Mouse (Mus musculus): ENCODE data around the gene Sp6. TPM values are rescaled to one million over a fixed set of nuclear protein-coding genes. Genes with fewer than 3 reads are reported as not detected.
A peak's percentile ranks its signal among the peaks of the same experiment; 100 is the strongest.

The Sp6 gene
- total and polyA plus RNA-seq, 3 experiments, result 10.1 to 65.5 (median 18.4) TPM

GRCm38 (mm10) chr11:97024977-97025376 lies 11.8 kb downstream of the Sp6 start:
- peaks cover 7 to 53% of the 10 kb centered on the region in 2 experiments for H3K4me1 ChIP-seq (ENCODE audit: control insufficient read depth in 1 of 2, insufficient read depth in 2 of 2)
- TF ChIP-seq ZMIZ1 (IDR thresholded peaks at IDR 0.05; ENCODE audit: low read depth, low read length), result no peak
- TF ChIP-seq ZKSCAN1 (IDR thresholded peaks at IDR 0.05; ENCODE audit: borderline replicate concordance, low read depth, low read length), result no peak
- no peak for TF ChIP-seq ETS1 (conservative IDR thresholded peaks at IDR 0.05; ENCODE audit: low read depth, low read length)
- no peak; the same call in 1 of the 2 replicates for TF ChIP-seq CHD1 (IDR thresholded peaks at IDR 0.05; ENCODE audit: low read depth, low read length)
- TF ChIP-seq CTCF (conservative IDR thresholded peaks at IDR 0.05 in 1 of 2, IDR thresholded peaks at IDR 0.05 in 1 of 2; ENCODE audit: low read depth in 2 of 2, low read length in 2 of 2), result no peak
- TF ChIP-seq JUND (conservative IDR thresholded peaks at IDR 0.05; ENCODE audit: low read depth, low read length), result no peak
- TF ChIP-seq EP300 (IDR thresholded peaks at IDR 0.05; ENCODE audit: low read length), result no peak
- TF ChIP-seq USF2 (conservative IDR thresholded peaks at IDR 0.05; ENCODE audit: low read depth, low read length), result no peak
- TF ChIP-seq MXI1 (IDR thresholded peaks at IDR 0.05; ENCODE audit: low read depth, low read length), result no peak; the same call in 1 of the 2 replicates
- no peak for TF ChIP-seq TCF12 (IDR thresholded peaks at IDR 0.05; ENCODE audit: low read depth, low read length)
- TF ChIP-seq PAX5 (IDR thresholded peaks at IDR 0.05; ENCODE audit: low read length), result no peak
- TF ChIP-seq BHLHE40 (IDR thresholded peaks at IDR 0.05; ENCODE audit: low read depth, low read length), result peak; percentile 88
- no peak for TF ChIP-seq ZNF384 (IDR thresholded peaks at IDR 0.05; ENCODE audit: low read depth, low read length)
- TF ChIP-seq CHD2 (IDR thresholded peaks at IDR 0.05; ENCODE audit: low read length), result peak; percentile 46; the same call in 1 of the 2 replicates
- TF ChIP-seq NRF1 (IDR thresholded peaks at IDR 0.05; ENCODE audit: low read depth, low read length), result no peak
- TF ChIP-seq MYC (IDR thresholded peaks at IDR 0.05; ENCODE audit: low read depth, low read length), result no peak
- TF ChIP-seq GABPA (IDR thresholded peaks at IDR 0.05; ENCODE audit: insufficient replicate concordance, low read depth, low read length), result no peak
- TF ChIP-seq HCFC1 (IDR thresholded peaks at IDR 0.05; ENCODE audit: low read depth, low read length), result no peak
- TF ChIP-seq IRF4 (IDR thresholded peaks at IDR 0.05; ENCODE audit: low read depth, low read length), result peak; percentile 18; the same call in 1 of the 2 replicates
- no peak for TF ChIP-seq TBP (conservative IDR thresholded peaks at IDR 0.05; ENCODE audit: low read depth, low read length)
- TF ChIP-seq POLR2A (IDR thresholded peaks at IDR 0.05; ENCODE audit: low read depth, low read length), result peak; percentile 9; the same call in 1 of the 2 replicates
- no peak for TF ChIP-seq JUN (IDR thresholded peaks at IDR 0.05; ENCODE audit: insufficient read depth, low read depth, low read length)
- TF ChIP-seq ZC3H11A (IDR thresholded peaks at IDR 0.05; ENCODE audit: low read depth, low read length), result no peak
- peak; percentile 10; the same call in 1 of the 2 replicates for TF ChIP-seq MEF2A (IDR thresholded peaks at IDR 0.05; ENCODE audit: borderline replicate concordance, low read depth, low read length)
- no peak for TF ChIP-seq E2F4 (IDR thresholded peaks at IDR 0.05; ENCODE audit: insufficient replicate concordance, low read depth, low read length)
- TF ChIP-seq UBTF (IDR thresholded peaks at IDR 0.05; ENCODE audit: low read depth, low read length), result no peak
- TF ChIP-seq MAX (IDR thresholded peaks at IDR 0.05; ENCODE audit: low read length), result no peak
- no peak for TF ChIP-seq MAZ (IDR thresholded peaks at IDR 0.05; ENCODE audit: low read depth, low read length)
- no peak for TF ChIP-seq USF1 (IDR thresholded peaks at IDR 0.05; ENCODE audit: low read depth, low read length)
- no peak for TF ChIP-seq MAFK (IDR thresholded peaks at IDR 0.05; ENCODE audit: insufficient replicate concordance, low read length)
- no peak for TF ChIP-seq RAD21 (IDR thresholded peaks at IDR 0.05; ENCODE audit: low read depth, low read length)
- TF ChIP-seq SMC3 (IDR thresholded peaks at IDR 0.05; ENCODE audit: low read depth, low read length), result no peak
- no peak; the same call in 1 of the 2 replicates for TF ChIP-seq RCOR1 (conservative IDR thresholded peaks at IDR 0.05; ENCODE audit: low read depth, low read length)
- TF ChIP-seq SIN3A (IDR thresholded peaks at IDR 0.05; ENCODE audit: low read length), result 0 out of 2 replicates have a peak, but pooled peaks have one; percentile 5
- TF ChIP-seq NELFE (IDR thresholded peaks at IDR 0.05; ENCODE audit: low read depth, low read length), result no peak
- no peak for TF ChIP-seq ELF1 (IDR thresholded peaks at IDR 0.05; ENCODE audit: low read depth, low read length)
- no peak for TF ChIP-seq POLR2AphosphoS2 (IDR thresholded peaks at IDR 0.05; ENCODE audit: low read depth, low read length)
- TF ChIP-seq KAT2A (IDR thresholded peaks at IDR 0.05; ENCODE audit: insufficient replicate concordance, low read length), result no peak
- H3K9ac ChIP-seq (ENCODE audit: insufficient read depth, low read depth), result peak overlapping the region; percentile 86
- no peaks in the 10 kb centered on the region for H3K9me3 ChIP-seq (replicated peaks; ENCODE audit: low read length)
- H3K27me3 ChIP-seq (replicated peaks), result peaks cover 1% of the 10 kb centered on the region
- H3K79me2 ChIP-seq (replicated peaks; ENCODE audit: control insufficient read depth, extremely low read depth, insufficient read depth, poor library complexity, severe bottlenecking), result peaks cover 44% of the 10 kb centered on the region
- H3K36me3 ChIP-seq (replicated peaks in 1 of 2; ENCODE audit: control insufficient read depth in 1 of 2, insufficient read depth in 1 of 2, low read length in 1 of 2), result peaks cover 10 to 38% of the 10 kb centered on the region in 2 experiments
- H3K4me3 ChIP-seq (replicated peaks in 1 of 3; ENCODE audit: low read depth in 2 of 3, low read length in 2 of 3, poor library complexity in 1 of 3), result peak overlapping the region; percentile 56 to 58 (median 57)
- peak overlapping the region; percentile 70 for H3K4me2 ChIP-seq (ENCODE audit: insufficient read depth, low read depth, poor library complexity, severe bottlenecking)
- in situ Hi-C loops (cut with MboI; ENCODE audit: low pct_ligation_motif_present, low pct_unique_long_range_greater_than_20kb, low sequenced_read_pairs), result loop anchor here (5.0 kb wide), 2 partner anchors 38 to 108 kb away; partner anchors contain the start of gene Cdk5rap3
- dilution Hi-C loops (cut with MboI; ENCODE audit: extremely low pct_ligation_motif_present, extremely low pct_unique_long_range_greater_than_20kb, low sequenced_read_pairs), result no loop called here
- DNase-seq (ENCODE audit: extremely low read depth), result no peak
- H3K27ac ChIP-seq (ENCODE audit: insufficient read depth, low read depth), result peak overlapping the region; percentile 98
